Mouse (Mus musculus) midbrain, embryonic 15.5 days (tissue): ENCODE data around the gene Rmi1. TPM values are rescaled to one million over a fixed set of nuclear protein-coding genes. Genes with fewer than 3 reads are reported as not detected.
A peak's percentile ranks its signal among the peaks of the same experiment; 100 is the strongest.
"Not testable (repeated sequence)": the region's sequence is repeated elsewhere in the genome, so short reads cannot be mapped to it uniquely, and the experiment has no call there.

ENCODE experiments used
- ATAC-seq: fragments of 200-750 bp; cut with Nextera tagmentation; replicated peaks from 2 replicates; pipeline ENCODE4 v1.8.0; 2017; ENCODE audit warnings: moderate TSS enrichment
- H3K27ac ChIP-seq: fragments of 300-500 bp; sonication (generic); 2 replicates; pipeline ENCODE4 v1.5.1; 2015; ENCODE audit warnings: mild to moderate bottlenecking, inconsistent platforms
- H3K27me3 ChIP-seq: fragments of 300-500 bp; sonication (generic); replicated peaks from 2 replicates; pipeline ENCODE4 v1.6.1; 2015; ENCODE audit warnings: inconsistent platforms
- H3K36me3 ChIP-seq: fragments of 300-500 bp; sonication (generic); replicated peaks from 2 replicates; pipeline ENCODE4 v1.6.1; 2015; ENCODE audit warnings: inconsistent platforms
- H3K4me1 ChIP-seq: fragments of 300-500 bp; sonication (generic); 2 replicates; pipeline ENCODE4 v1.6.1; 2015; ENCODE audit warnings: inconsistent platforms
- H3K4me2 ChIP-seq: fragments of 300-500 bp; sonication (generic); 2 replicates; pipeline ENCODE4 v1.6.1; 2015; ENCODE audit warnings: inconsistent platforms, mild to moderate bottlenecking, moderate library complexity
- H3K4me3 ChIP-seq: fragments of 300-500 bp; sonication (generic); 2 replicates; pipeline ENCODE4 v1.5.1; 2015; ENCODE audit warnings: mild to moderate bottlenecking, inconsistent platforms
- H3K9ac ChIP-seq: fragments of 300-500 bp; sonication (generic); 2 replicates; pipeline ENCODE4 v1.6.1; 2015; ENCODE audit warnings: mild to moderate bottlenecking, inconsistent platforms
- H3K9me3 ChIP-seq: fragments of 300-500 bp; sonication (generic); 2 replicates; pipeline ENCODE4 v1.6.1; 2016; ENCODE audit warnings: inconsistent platforms
- WGBS: fragments of 180-500 bp; shearing (Covaris S2); methylation state at CpG from one replicate; pipeline ENCODE4 v1.1.7; 2015; ENCODE audit warnings: mixed read lengths; 5-methylcytosine and 5-hydroxymethylcytosine counted together
- microRNA counts: library from miRNA; unstranded; fragments of <30 nt; microRNA quantifications from one replicate; lab custom pipeline; 2016
- microRNA-seq: library from miRNA; unstranded; fragments of <30 nt; microRNA quantifications from one replicate; pipeline ENCODE4, GENCODE M21; 2016
- polyA plus RNA-seq: library from polyadenylated mRNA; unstranded; fragments of >200 nt; fragmentation: Nextera tagmentation; extraction: Ambion mirVana; gene quantifications from 2 replicates; pipeline ENCODE4 v1.2.1, GENCODE M21; 2015

Rmi1 gene
- polyA plus RNA-seq, 1 experiment from 2014 or later: 22.2 TPM

GRCm38 (mm10) chr13:58452246-58452645, 50.2 kb downstream of the Rmi1 start:
- Histone ChIP-seq H3K4me2 (no peak overlapping the region), H3K9ac (no peak overlapping the region), H3K27me3 (peaks cover 22% of the 10 kb centered on the region), H3K36me3 (no peaks in the 10 kb centered on the region), H3K4me3 (no peak overlapping the region), H3K4me1 (peaks cover 12% of the 10 kb centered on the region), H3K27ac (no peak overlapping the region), H3K9me3 (no peaks in the 10 kb centered on the region)
- 78% methylated on average over 4 of the region's 4 CpGs for WGBS
- ATAC-seq: no peak

GRCm38 (mm10) chr13:58452651-58453413, 50.8 kb downstream of the Rmi1 start:
- Histone ChIP-seq H3K4me2 (peak overlapping the region; percentile 28), H3K4me3 (no peak overlapping the region), H3K27me3 (peaks cover 22% of the 10 kb centered on the region), H3K9ac (no peak overlapping the region), H3K4me1 (peaks cover 12% of the 10 kb centered on the region), H3K9me3 (no peaks in the 10 kb centered on the region), H3K36me3 (no peaks in the 10 kb centered on the region), H3K27ac (no peak overlapping the region)
- 15% methylated on average over 32 of the region's 32 CpGs for WGBS
- no peak for ATAC-seq

DNA sequence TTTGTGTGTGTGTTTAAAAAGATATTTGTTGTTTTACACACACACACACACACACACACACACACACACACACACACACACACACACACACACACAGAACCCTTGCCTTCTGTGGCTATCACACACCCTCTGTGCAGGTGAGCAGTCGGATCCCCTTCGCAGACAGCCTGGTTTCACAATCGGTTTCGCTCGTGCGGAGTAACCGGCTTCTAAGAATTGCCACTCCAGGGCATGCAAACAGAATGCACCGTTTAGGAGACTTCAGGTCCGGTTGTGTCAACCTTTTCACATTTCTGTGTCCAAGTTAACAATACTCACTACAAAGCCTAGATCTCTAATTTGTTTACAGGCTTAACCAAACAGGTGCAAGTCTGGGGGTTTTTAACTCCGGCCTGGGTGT, 51.5 kb downstream of the Rmi1 start:
- H3K4me1 ChIP-seq: peaks cover 12% of the 10 kb centered on the region
- H3K36me3 ChIP-seq: no peaks in the 10 kb centered on the region
- H3K27me3 ChIP-seq: peaks cover 22% of the 10 kb centered on the region
- H3K9me3 ChIP-seq: no peaks in the 10 kb centered on the region
- no peak overlapping the region for H3K4me3 ChIP-seq
- no peak for ATAC-seq
- no peak overlapping the region for H3K27ac ChIP-seq
- WGBS: 40% methylated on average over 10 of the region's 10 CpGs
- H3K9ac ChIP-seq: no peak overlapping the region
- H3K4me2 ChIP-seq: no peak overlapping the region

GRCm38 (mm10) chr13:58456547-58456946, 54.5 kb downstream of the Rmi1 start:
- Histone ChIP-seq H3K4me3 (no peak overlapping the region), H3K4me2 (no peak overlapping the region), H3K36me3 (no peaks in the 10 kb centered on the region), H3K27ac (no peak overlapping the region), H3K9me3 (no peaks in the 10 kb centered on the region), H3K4me1 (peaks cover 4% of the 10 kb centered on the region), H3K27me3 (peaks cover 19% of the 10 kb centered on the region), H3K9ac (no peak overlapping the region)
- 51% methylated on average over 10 of the region's 10 CpGs for WGBS
- ATAC-seq: no peak

GRCm38 (mm10) chr13:58458811-58459210, 56.8 kb downstream of the Rmi1 start:
- H3K27me3 ChIP-seq, H3K9me3 ChIP-seq, ATAC-seq, H3K4me3 ChIP-seq, H3K4me1 ChIP-seq, H3K4me2 ChIP-seq, H3K27ac ChIP-seq, H3K36me3 ChIP-seq, H3K9ac ChIP-seq: not testable (repeated sequence)
- 90% methylated on average over 6 of the region's 6 CpGs for WGBS

MicroRNA genes within 50 kb of the gene (microRNA counts, 519-probe panel; counts per million panel counts)
- 3,807 counts per million, percentile 85 among the panel's probes with 10 or more counts for microRNA mmu-miR-7a (lab: Ali Mortazavi, UCI)

Small RNA genes within 50 kb of the gene (microRNA-seq; reads per million reads assigned to microRNA genes)
- gene Mir7-1: 741 reads per million, percentile 78 among the genes with 10 or more reads in this experiment

Other genes with a start within 250 kb of the Rmi1 start
- gene Idnk, start 244.6 kb upstream of the Rmi1 start, polyA plus RNA-seq: 60.4 and 60.8 TPM in 2 replicates
- gene Ubqln1, start 186.6 kb upstream of the Rmi1 start, polyA plus RNA-seq: 139 and 146 TPM in 2 replicates
- gene Gkap1, start 126.5 kb upstream of the Rmi1 start, polyA plus RNA-seq: 30.7 and 32.6 TPM in 2 replicates
- 1.8 and 1.9 TPM in 2 replicates for gene Kif27, start 43.1 kb upstream of the Rmi1 start, polyA plus RNA-seq
- 20.6 and 22.6 TPM in 2 replicates for gene 2210016F16Rik, start 17.0 kb upstream of the Rmi1 start, polyA plus RNA-seq
- 1,347 and 1,359 TPM in 2 replicates for gene Hnrnpk, start 1.1 kb downstream of the Rmi1 start, polyA plus RNA-seq
- 0.04 and 0.05 TPM in 2 replicates for gene Slc28a3, start 208.6 kb downstream of the Rmi1 start, polyA plus RNA-seq